Mouse (Mus musculus) cortical plate, adult 2 months (tissue): ENCODE data around the gene G6pc. TPM values are rescaled to one million over a fixed set of nuclear protein-coding genes. Genes with fewer than 3 reads are reported as not detected.

Experiments
- H3K27ac ChIP-seq: fragments of 200-500 bp; 2 replicates; pipeline ENCODE4 v1.5.1; 2012; ENCODE audit warnings: low read length, control low read depth, inconsistent platforms; ENCODE audit not compliant: insufficient read depth
- H3K4me1 ChIP-seq: fragments of 200-500 bp; 2 replicates; pipeline ENCODE4 v1.6.1; 2011; ENCODE audit warnings: low read length; ENCODE audit not compliant: control insufficient read depth, insufficient read depth
- H3K4me3 ChIP-seq: fragments of 200-500 bp; 2 replicates; pipeline ENCODE4 v1.5.1; 2011; ENCODE audit warnings: mild to moderate bottlenecking, low read length, control low read depth; ENCODE audit not compliant: insufficient read depth
- CTCF ChIP-seq: fragments of 200-500 bp; IDR thresholded peaks from 2 replicates; pipeline ENCODE4 v1.5.1; 2011; ENCODE audit warnings: mild to moderate bottlenecking, control low read depth, low read length; ENCODE audit not compliant: insufficient read depth; ENCODE audit errors: extremely low read depth
- POLR2A ChIP-seq: fragments of 200-500 bp; IDR thresholded peaks from 2 replicates; pipeline ENCODE4 v1.6.1; 2011; ENCODE audit warnings: mild to moderate bottlenecking, low read length, control low read depth; ENCODE audit not compliant: insufficient read depth; ENCODE audit errors: extremely low read depth
- polyA plus RNA-seq: library from polyadenylated mRNA; depleted of rRNA; stranded (reverse); fragments of >200 nt; gene quantifications from 2 replicates; pipeline ENCODE4 v1.2.3, GENCODE M21; 2012

Gene G6pc
- polyA plus RNA-seq, 1 experiment, result not detected

DNA sequence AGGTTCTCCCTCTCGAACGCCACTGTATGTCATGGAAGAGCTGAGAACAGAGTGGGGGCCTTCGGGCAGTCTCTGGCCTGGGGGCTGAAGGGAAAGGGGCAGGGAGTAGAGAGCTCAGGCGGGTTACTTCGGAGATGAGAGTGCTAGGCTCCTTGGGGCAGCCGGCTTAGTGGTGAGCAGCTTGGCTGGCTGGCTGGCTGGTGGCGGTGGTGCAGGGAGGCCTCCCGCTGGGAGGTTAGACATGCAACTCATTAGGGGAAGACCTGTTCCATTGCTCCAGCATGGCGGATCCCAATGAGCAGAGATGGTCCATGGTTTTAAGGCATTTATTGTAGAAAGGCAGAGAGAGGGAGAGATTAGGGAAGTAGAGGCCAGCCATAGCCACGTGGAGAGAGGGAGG, 33.3 kb upstream of the G6pc start:
- peaks cover 2% of the 10 kb centered on the region; the same call in 1 of the 2 replicates for H3K4me1 ChIP-seq
- TF ChIP-seq POLR2A (no peak), CTCF (no peak)
- no peak overlapping the region for H3K4me3 ChIP-seq

DNA sequence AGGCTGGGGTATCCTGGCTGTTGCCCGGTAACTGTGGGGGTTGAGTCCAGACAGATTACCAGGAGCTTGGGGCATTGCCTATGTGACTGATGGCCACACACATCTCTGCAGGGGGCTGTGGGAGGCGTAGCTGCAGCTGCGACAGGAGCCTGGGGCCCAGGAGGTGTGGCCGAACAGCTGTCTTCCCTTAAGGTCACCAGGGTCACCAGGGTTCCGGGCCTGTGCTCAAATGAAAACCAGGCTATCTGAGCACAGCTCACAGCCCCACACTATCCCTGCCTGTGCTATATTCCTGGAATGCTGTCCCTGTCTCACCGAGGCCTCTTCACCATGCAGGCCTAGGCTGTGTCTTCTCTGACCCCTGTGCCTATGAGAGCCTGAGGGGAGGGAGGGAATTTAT, 32.8 kb upstream of the G6pc start:
- no peak for TF ChIP-seq POLR2A
- Histone ChIP-seq H3K27ac (no peak overlapping the region), H3K4me3 (no peak overlapping the region), H3K4me1 (peaks cover 2% of the 10 kb centered on the region; the same call in 1 of the 2 replicates)

More for the DNA sequence above, 33.3 kb upstream of the G6pc start:
- no peak overlapping the region for H3K27ac ChIP-seq

DNA sequence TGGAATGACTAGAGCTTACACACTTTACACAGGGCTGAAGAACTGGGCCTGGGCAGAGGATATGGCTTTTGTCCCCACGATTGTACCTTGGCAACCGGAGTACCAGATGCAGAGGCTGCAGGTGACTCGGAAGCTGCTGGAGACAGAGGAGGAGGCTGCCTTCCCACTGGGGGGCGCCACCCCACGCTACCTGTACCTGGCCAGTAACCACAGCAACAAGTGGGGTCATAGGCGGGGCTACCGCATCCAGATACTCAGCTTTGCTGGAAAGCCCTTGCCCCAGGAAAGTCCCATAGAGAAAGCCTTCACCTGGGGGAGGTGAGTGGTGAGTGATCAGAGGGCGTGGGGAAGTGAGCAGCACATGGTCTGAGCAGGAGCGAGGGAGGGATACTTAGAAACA, 31.7 kb upstream of the G6pc start:
- TF ChIP-seq POLR2A, result no peak
- TF ChIP-seq CTCF, result no peak
- no peak overlapping the region for H3K27ac ChIP-seq
- H3K4me3 ChIP-seq, result no peak overlapping the region
- H3K4me1 ChIP-seq, result peaks cover 2% of the 10 kb centered on the region; the same call in 1 of the 2 replicates

DNA sequence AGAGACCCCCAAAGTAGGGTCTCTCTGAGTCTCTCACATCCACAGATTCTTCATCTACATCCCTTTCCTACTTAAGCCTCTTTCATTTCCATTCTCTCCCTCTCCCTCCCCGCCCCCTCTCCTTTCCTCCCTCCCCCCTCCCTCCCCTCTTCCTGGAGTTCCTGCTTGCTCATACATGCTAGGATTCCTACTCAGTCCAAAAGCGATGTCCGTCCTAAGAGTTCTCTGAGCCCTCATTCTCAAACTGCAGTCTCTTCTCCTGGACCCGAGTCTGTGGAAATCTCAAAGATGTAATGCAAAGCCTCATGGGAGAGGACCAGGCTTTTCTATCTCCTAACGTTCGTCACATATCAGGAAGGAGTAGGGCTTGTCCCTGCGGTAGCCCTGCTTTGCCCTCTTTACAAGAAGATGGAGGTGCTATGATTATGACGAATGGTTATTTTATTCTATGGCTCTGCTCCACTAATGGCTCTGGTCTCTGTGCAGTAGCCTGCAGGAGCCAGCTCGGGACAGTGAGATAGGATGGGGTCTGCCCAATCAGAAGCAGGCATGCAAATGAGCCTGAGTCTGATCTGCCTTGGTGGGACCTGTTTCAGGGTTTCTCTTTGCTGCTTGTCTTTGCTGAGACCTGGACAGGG, 29.1 kb upstream of the G6pc start:
- H3K27ac ChIP-seq, result no peak overlapping the region
- TF ChIP-seq CTCF, result no peak
- no peak for TF ChIP-seq POLR2A
- 0 out of 2 replicates have a peak overlapping the region, but pooled peaks have one; percentile 11 for H3K4me3 ChIP-seq
- H3K4me1 ChIP-seq, result peaks cover 2% of the 10 kb centered on the region; the same call in 1 of the 2 replicates

DNA sequence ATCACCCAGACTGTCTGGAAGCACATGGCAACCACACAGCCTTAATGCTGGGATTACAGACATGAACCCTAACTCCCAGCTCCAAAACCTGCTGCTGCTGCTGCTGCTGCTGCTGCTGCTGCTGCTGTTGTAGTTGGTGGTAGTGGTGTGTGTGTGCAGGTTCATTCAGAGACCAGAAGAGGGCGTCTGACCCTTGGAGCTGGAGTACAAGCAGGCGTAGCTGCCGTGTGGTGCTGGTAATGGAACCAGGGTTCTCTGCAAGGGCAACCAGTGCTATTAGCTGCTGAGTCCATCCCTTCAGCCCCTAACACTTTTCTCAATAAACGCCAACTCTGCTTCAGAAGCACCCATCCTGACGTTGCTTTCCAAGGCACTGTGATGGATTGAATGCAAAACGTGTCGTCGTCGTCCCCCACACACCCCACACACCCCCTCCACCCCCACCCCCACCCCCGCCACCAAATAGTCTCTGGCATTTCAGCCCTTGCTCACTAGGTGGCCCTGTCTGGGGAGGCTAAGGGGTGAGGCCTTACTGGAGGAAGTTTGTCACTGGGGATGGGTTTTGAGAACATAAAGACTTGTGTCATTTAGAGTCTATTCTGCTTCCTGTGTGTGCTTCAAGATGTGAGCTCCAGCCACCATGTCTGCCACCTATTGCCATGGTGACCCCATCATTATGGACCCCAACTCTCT, 20.1 kb upstream of the G6pc start:
- H3K4me3 ChIP-seq, result no peak overlapping the region
- no peak overlapping the region for H3K27ac ChIP-seq
- H3K4me1 ChIP-seq, result no peaks in the 10 kb centered on the region
- TF ChIP-seq POLR2A, result no peak
- TF ChIP-seq CTCF, result no peak

- Histone ChIP-seq H3K4me1 (no peaks in the 10 kb centered on the region), H3K27ac (no peak overlapping the region), H3K4me3 (no peak overlapping the region)
- no peak for TF ChIP-seq CTCF
These were observed 18.6 kb upstream of the G6pc start for GRCm38 (mm10) chr11:101348774-101349173.

GRCm38 (mm10) chr11:101349216-101349615, 18.1 kb upstream of the G6pc start:
- H3K4me3 ChIP-seq, result no peak overlapping the region
- TF ChIP-seq CTCF (no peak), POLR2A (no peak)
- no peak overlapping the region for H3K27ac ChIP-seq
- H3K4me1 ChIP-seq, result no peaks in the 10 kb centered on the region

- no peaks in the 10 kb centered on the region for H3K4me1 ChIP-seq
- H3K4me3 ChIP-seq, result no peak overlapping the region
- H3K27ac ChIP-seq, result no peak overlapping the region
- TF ChIP-seq CTCF, result no peak
- TF ChIP-seq POLR2A, result no peak
These were observed 16.2 kb upstream of the G6pc start for GRCm38 (mm10) chr11:101351100-101351720.

DNA sequence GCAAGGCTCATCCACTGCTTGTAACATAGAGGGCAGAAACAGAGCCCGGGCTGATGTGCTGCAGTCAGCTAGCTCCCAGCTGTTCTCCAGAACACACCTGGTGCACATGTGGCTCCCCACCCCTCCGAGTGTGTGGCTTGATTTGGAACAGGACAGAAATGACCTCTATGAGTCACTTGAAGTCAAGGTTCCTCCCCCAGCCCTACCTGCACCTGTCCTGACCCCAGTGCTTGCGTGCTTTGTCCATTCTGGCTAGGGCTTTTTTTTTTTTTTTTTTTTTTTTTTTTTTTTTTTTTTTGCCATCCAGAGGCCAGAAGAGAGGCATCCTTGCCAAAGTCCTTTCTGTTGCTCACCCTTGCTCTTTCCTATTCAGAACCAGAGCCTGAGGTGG, 15.6 kb upstream of the G6pc start:
- Histone ChIP-seq H3K4me1 (no peaks in the 10 kb centered on the region), H3K4me3 (no peak overlapping the region), H3K27ac (no peak overlapping the region)
- no peak for TF ChIP-seq CTCF
- TF ChIP-seq POLR2A, result no peak

GRCm38 (mm10) chr11:101353436-101353835, 13.9 kb upstream of the G6pc start:
- TF ChIP-seq CTCF (no peak), POLR2A (no peak)

More at GRCm38 (mm10) chr11:101353436-101353835, 13.9 kb upstream of the G6pc start:
- Histone ChIP-seq H3K4me1 (no peaks in the 10 kb centered on the region), H3K27ac (no peak overlapping the region), H3K4me3 (no peak overlapping the region)
